Mouse (Mus musculus): ENCODE measurements around the gene Cacfd1.

DNA sequence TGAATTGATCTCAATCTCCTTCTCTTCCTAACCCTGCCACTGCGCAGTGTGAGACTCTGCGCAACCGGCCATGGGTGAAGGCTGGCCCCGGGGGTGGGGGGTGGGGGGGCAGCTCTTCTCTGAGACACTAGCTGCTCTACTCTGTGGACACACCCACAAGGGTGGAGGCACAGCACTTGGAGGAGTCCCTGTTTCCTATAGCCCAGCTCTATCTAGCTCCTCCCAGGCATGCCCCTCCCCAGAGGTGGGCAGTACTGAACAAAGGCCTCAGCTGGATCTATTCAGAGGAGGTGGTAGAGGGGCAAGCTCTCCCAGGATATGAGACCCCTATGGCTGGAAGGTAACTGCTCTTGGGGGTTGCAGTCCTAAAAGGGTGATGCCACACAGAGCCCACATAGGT is 27.3 kb downstream of the Cacfd1 start:
- no peak for TF ChIP-seq POLR2A (IDR thresholded peaks at IDR 0.05; ENCODE audit: insufficient read length, low read depth)
- no peak for TF ChIP-seq POLR2AphosphoS2 (IDR thresholded peaks at IDR 0.05; ENCODE audit: insufficient read length, low read depth)
- no peak for TF ChIP-seq E2F4 (IDR thresholded peaks at IDR 0.05; ENCODE audit: insufficient read depth)
- no peak for TF ChIP-seq MYOG (IDR thresholded peaks at IDR 0.05; ENCODE audit: control insufficient read depth in 1 of 3, insufficient read depth in 1 of 3, insufficient read length in 2 of 3, low read depth in 2 of 3)
- TF ChIP-seq USF1 (IDR thresholded peaks at IDR 0.05; ENCODE audit: low read depth) = no peak
- no peak for TF ChIP-seq TCF12 (IDR thresholded peaks at IDR 0.05; ENCODE audit: insufficient read depth, poor library complexity, severe bottlenecking)
- TF ChIP-seq MYOD1 (IDR thresholded peaks at IDR 0.05; ENCODE audit: control insufficient read depth in 1 of 3, insufficient read length in 2 of 3, low read depth in 2 of 3) = no peak
- TF ChIP-seq MAX (IDR thresholded peaks at IDR 0.05; ENCODE audit: low read depth) = no peak
- TF ChIP-seq SRF (IDR thresholded peaks at IDR 0.05; ENCODE audit: control insufficient read depth, insufficient read length, low read depth) = no peak
- no peak for TF ChIP-seq CEBPB (IDR thresholded peaks at IDR 0.05; ENCODE audit: insufficient read depth, poor library complexity, severe bottlenecking)
- no peak for TF ChIP-seq TCF3 (IDR thresholded peaks at IDR 0.05; ENCODE audit: insufficient read length, low read depth)

All from myocyte (in vitro differentiated cells).